Mouse (Mus musculus) liver, adult 2 months (tissue): ENCODE data around the gene Cc2d1b.

Source experiments
- CTCF ChIP-seq: fragments of 200-500 bp; IDR thresholded peaks from 2 replicates; pipeline ENCODE4 v1.5.1; 2011; ENCODE audit warnings: low read depth, low read length, control low read depth
- POLR2A ChIP-seq: fragments of 200-500 bp; IDR thresholded peaks from 2 replicates; pipeline ENCODE4 v1.6.1; 2011; ENCODE audit warnings: low read length, control low read depth; ENCODE audit not compliant: insufficient read depth; ENCODE audit errors: extremely low read depth

GRCm38 (mm10) chr4:108619587-108620341 lies at the start of gene Cc2d1b:
- peak; percentile 58; the same call in 1 of the 2 replicates for TF ChIP-seq POLR2A
- TF ChIP-seq CTCF: no peak
